Mouse (Mus musculus) ovary, adult 18-20 months (tissue): ENCODE results near the gene Gtf2h4.

Experiments used
- DNase-seq: peaks from one replicate; pipeline ENCODE4 v3.0.0; 2022; ENCODE audit warnings: low spot score, mixed read lengths

Gene Gtf2h4

DNA sequence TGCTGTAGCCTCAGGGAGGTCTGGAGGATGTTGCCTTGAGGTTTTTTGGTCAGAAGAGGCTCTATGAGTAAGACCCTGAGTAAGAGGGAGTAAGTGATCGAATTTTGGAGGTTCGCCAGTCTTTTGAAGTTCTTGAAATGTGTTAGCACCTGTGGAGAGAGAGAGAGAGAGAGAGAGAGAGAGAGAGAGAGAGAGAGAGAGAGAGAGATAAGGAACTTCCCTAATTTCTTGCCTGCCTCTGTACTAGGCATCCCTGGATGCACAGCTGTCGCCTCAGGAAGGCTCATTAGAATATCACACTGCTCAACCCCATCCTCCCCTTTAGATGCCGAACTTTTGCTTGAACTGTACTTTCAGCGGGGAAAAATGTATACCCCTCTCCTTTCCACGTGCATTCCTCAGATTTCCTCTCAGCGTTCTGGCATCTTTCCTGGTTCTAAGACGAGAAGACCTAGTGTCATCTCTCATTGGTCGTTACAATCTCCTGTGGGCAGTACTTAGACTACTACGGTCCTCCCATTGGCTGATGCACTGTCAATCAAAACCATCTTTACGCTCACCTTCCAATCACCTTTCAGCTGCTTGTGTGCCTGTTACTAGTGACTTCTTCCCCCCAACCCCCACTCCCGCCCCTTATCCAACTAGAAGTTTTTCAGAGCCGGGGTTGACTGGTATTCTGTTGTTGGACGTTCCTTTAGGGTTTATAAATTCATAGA lies 34.9 kb downstream of the Gtf2h4 start:
- DNase-seq: peak; percentile 82

DNA sequence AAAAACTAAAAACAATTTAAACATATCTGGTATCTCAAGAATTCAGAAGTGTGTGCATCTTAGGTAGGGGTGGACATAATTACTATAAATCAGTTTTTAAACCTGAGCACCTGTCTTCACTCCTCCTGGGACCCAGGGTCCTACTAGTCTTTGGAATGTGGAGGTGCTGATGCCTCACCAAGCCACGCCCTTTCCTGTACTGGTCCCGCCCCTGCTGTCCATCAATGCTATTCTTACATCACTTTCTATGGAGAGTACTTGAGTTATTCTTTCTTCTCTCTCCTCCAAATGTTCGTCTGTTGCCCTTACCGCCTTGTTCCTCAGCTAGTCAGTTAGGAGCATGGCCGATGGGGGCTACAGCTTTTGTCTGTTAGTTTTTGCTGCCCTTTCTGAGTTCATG lies 37.2 kb downstream of the Gtf2h4 start:
- no peak for DNase-seq

DNA sequence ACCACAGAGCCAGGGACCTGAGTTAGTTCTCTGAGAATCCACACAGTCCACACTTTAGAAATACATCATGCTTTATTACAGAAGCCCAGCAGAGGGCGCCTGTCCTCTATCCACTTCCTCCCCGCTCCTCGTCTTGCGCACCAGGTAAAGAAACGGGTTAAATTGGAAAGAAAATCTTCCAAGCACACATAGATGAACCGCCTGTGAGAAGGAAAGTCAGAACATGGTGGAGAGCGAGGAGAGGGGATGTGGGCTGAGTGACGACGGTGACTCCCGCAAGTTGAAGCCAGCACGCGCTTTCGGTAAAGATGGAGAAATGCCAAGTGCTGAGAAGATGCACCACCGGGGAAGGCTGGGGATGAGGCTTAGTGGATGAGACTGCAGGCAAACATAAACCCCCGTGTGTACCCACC lies 37.8 kb downstream of the Gtf2h4 start:
- no peak for DNase-seq

- no peak for DNase-seq
Measured at GRCm38 (mm10) chr17:35635202-35635601, 38.3 kb downstream of the Gtf2h4 start.

- DNase-seq: no peak
Measured at GRCm38 (mm10) chr17:35633992-35634391, 39.5 kb downstream of the Gtf2h4 start.

DNA sequence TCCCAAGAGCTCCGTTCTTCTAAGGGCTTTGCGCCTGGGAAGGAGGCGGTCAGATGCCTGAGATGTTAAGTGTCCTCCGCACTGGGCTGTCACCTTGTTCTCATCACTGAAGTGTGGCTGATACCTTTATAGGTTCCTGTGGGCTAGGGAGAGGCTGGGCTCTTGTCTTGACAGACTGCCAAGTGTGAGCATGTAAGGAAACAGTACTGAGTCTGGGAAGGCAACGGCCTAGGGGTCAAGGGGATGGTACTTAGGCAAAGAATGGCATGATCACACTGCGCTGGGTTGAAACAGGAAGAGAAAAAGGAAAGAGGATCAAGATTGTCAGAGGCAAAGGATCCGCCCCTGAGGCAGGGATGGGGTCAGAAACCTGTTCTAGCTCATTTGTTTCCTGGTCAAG lies 47.0 kb downstream of the Gtf2h4 start, which contains the start of gene Gm9573:
TSS of gene Gm9573 (minus strand) at position 101 of the 400 bp plus-strand sequence.
- no peak for DNase-seq
